Mouse (Mus musculus): ENCODE results near the gene Sap18.

- no peak for TF ChIP-seq CTCF (IDR thresholded peaks at IDR 0.05; ENCODE audit: extremely low read depth, insufficient read length, insufficient replicate concordance, low read depth, low read length)
- TF ChIP-seq POLR2A (IDR thresholded peaks at IDR 0.05; ENCODE audit: low read depth, low read length) = no peak
Observed at GRCm38 (mm10) chr14:57827284-57827683, 29.3 kb downstream of the Sap18 start.

Data from small intestine, adult 2 months (tissue).